Mouse (Mus musculus) lung, postnatal 0 days (tissue): ENCODE measurements at regions not wholly inside any gene's neighbourhood (a gene's known extent, or its start where the extent isn't known, plus 50 kb on each side); places are given as distances from the start of the nearest gene placed in this dataset.
"Not testable (repeated sequence)": the region's sequence is repeated elsewhere in the genome, so short reads cannot be mapped to it uniquely, and the experiment has no call there.

ENCODE experiments used
- ATAC-seq: fragments of 200-750 bp; cut with Nextera tagmentation; 2 replicates; pipeline ENCODE4 v1.8.0; 2017; ENCODE audit warnings: moderate library complexity
- DNase-seq: peaks from one replicate; pipeline ENCODE4 v3.0.0-alpha.2; 2016; ENCODE audit warnings: low spot score
- H3K27ac ChIP-seq: fragments of 300-500 bp; sonication (generic); 2 replicates; pipeline ENCODE4 v1.5.1; 2014; ENCODE audit warnings: antibody characterized with exemption, mild to moderate bottlenecking, low read length, mixed read lengths
- H3K27me3 ChIP-seq: fragments of 300-500 bp; sonication (generic); replicated peaks from 2 replicates; pipeline ENCODE4 v1.6.1; 2014; ENCODE audit warnings: low read length, mixed read lengths; ENCODE audit not compliant: insufficient read depth
- H3K36me3 ChIP-seq: fragments of 300-500 bp; sonication (generic); 2 replicates; pipeline ENCODE4 v1.6.1; 2014; ENCODE audit warnings: low read length, mixed read lengths; ENCODE audit not compliant: insufficient read depth
- H3K4me1 ChIP-seq: fragments of 300-500 bp; sonication (generic); 2 replicates; pipeline ENCODE4 v1.6.1; 2014; ENCODE audit warnings: antibody characterized with exemption, low read depth, low read length, mixed read lengths; ENCODE audit not compliant: insufficient read depth
- H3K4me2 ChIP-seq: fragments of 300-500 bp; sonication (generic); replicated peaks from 2 replicates; pipeline ENCODE4 v1.6.1; 2014; ENCODE audit warnings: low read depth, mild to moderate bottlenecking, low read length, moderate library complexity, mixed read lengths
- H3K4me3 ChIP-seq: fragments of 300-500 bp; sonication (generic); 2 replicates; pipeline ENCODE4 v1.5.1; 2014; ENCODE audit warnings: low read depth, low read length
- H3K9ac ChIP-seq: fragments of 300-500 bp; sonication (generic); replicated peaks from 2 replicates; pipeline ENCODE4 v1.6.1; 2014; ENCODE audit warnings: low read depth, mild to moderate bottlenecking
- H3K9me3 ChIP-seq: fragments of 300-500 bp; sonication (generic); 2 replicates; pipeline ENCODE4 v1.6.1; 2016; ENCODE audit warnings: low read length, mixed read lengths
- CTCF ChIP-seq: IDR thresholded peaks from 2 replicates; pipeline ENCODE4 v1.5.1; 2016; ENCODE audit warnings: antibody characterized with exemption, mild to moderate bottlenecking
- EP300 ChIP-seq: IDR thresholded peaks from 2 replicates; pipeline ENCODE4 v1.6.1; 2016; ENCODE audit warnings: antibody characterized with exemption, mild to moderate bottlenecking, control low read depth
- WGBS: fragments of 180-500 bp; shearing (Covaris S2); extraction: QIAGEN DNeasy Blood & Tissue Kit; methylation state at CpG from one replicate; pipeline ENCODE4 v1.1.7; 2014; 5-methylcytosine and 5-hydroxymethylcytosine counted together

DNA sequence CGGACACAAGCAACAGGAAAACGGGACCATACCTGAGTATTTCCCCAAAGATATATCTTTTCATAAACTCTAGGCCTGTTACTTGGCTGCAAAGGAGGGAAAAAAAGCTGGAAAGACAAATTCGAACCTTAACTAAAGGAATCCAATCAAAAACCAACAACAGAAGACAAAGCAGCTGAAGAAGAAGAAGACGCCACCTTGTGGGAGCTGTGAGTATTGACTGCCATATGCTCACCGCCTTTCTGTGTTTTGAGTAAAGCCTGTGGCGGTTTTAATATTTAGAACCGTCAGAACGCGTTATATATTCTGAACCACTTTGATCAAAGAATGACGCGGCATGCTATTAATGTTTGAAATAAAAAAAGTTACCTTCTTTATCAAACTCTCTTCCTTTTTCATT is 126.9 kb upstream of the Sox5 start:
- Histone ChIP-seq H3K9me3 (no peaks in the 10 kb centered on the region), H3K4me3 (no peak overlapping the region), H3K9ac (no peak overlapping the region), H3K4me1 (no peaks in the 10 kb centered on the region), H3K27ac (no peak overlapping the region), H3K4me2 (no peak overlapping the region), H3K36me3 (no peaks in the 10 kb centered on the region), H3K27me3 (no peaks in the 10 kb centered on the region)
- TF ChIP-seq CTCF = peak; percentile 25; the same call in 1 of the 2 replicates
- TF ChIP-seq EP300 = no peak
- no peak for ATAC-seq
- WGBS = 92% methylated on average over 11 of the region's 11 CpGs
- DNase-seq = no peak

GRCm38 (mm10) chr6:144903156-144903555 is 121.4 kb upstream of the Sox5 start:
- TF ChIP-seq EP300 (no peak), CTCF (no peak)
- no peak overlapping the region for H3K4me2 ChIP-seq
- 27% methylated on average over 10 of the region's 10 CpGs for WGBS
- H3K9ac ChIP-seq = no peak overlapping the region
- H3K27ac ChIP-seq = no peak overlapping the region
- no peaks in the 10 kb centered on the region for H3K4me1 ChIP-seq
- no peaks in the 10 kb centered on the region for H3K36me3 ChIP-seq
- no peak for ATAC-seq
- no peak for DNase-seq
- H3K4me3 ChIP-seq = no peak overlapping the region
- H3K27me3 ChIP-seq = no peaks in the 10 kb centered on the region
- H3K9me3 ChIP-seq = no peaks in the 10 kb centered on the region

DNA sequence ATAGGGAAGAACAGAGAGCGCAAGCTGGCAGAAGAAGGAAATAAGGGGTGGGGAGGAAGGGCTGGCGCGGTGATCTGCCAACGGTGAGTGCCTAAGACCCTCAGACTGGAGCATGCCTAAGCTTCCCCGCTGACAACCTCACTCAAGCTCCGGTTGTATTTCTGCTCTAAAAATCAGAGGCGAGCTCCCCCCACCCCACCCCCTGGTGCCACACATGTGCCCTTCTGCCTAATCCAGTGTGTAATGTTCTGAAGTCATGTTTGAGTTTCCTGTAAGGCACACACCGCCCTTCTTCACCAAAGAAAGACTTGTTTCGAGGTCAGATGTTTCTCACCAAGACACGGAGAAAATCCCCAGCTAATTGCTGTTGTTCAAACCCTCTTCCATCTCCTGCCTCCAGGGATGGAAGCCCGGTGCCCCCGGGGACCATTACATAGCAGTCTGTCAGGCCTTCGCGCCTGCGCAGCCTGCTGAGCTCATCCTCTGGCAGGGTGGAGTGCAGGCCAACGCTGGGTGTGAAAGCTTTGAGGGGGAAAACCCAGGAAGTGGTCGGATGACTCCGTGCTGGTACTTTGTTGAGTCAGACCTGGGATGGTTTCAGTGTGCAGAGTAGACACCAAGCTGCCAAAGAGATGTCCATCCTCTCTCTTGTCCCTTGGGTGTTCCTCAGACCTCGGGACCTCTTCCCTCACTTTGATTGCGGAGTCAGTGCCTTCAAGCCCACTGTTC is 120.7 kb upstream of the Sox5 start:
- Histone ChIP-seq H3K27me3 (no peaks in the 10 kb centered on the region), H3K27ac (no peak overlapping the region), H3K4me2 (peak overlapping the region; percentile 28), H3K9ac (no peak overlapping the region), H3K4me3 (no peak overlapping the region), H3K9me3 (no peaks in the 10 kb centered on the region), H3K36me3 (no peaks in the 10 kb centered on the region), H3K4me1 (no peaks in the 10 kb centered on the region)
- TF ChIP-seq EP300 = no peak
- no peak for TF ChIP-seq CTCF
- peak; percentile 58 for DNase-seq
- peak; percentile 69 for ATAC-seq
- 35% methylated on average over 20 of the region's 20 CpGs for WGBS

GRCm38 (mm10) chr6:144901825-144902224 is 120.0 kb upstream of the Sox5 start:
- Histone ChIP-seq H3K4me1 (no peaks in the 10 kb centered on the region), H3K4me3 (no peak overlapping the region), H3K27me3 (no peaks in the 10 kb centered on the region), H3K9me3 (no peaks in the 10 kb centered on the region), H3K36me3 (no peaks in the 10 kb centered on the region), H3K27ac (no peak overlapping the region), H3K9ac (no peak overlapping the region), H3K4me2 (peak overlapping the region; percentile 28)
- no peak for TF ChIP-seq CTCF
- no peak for TF ChIP-seq EP300
- DNase-seq (no peak), ATAC-seq (no peak)
- WGBS = 39% methylated on average over 9 of the region's 9 CpGs

DNA sequence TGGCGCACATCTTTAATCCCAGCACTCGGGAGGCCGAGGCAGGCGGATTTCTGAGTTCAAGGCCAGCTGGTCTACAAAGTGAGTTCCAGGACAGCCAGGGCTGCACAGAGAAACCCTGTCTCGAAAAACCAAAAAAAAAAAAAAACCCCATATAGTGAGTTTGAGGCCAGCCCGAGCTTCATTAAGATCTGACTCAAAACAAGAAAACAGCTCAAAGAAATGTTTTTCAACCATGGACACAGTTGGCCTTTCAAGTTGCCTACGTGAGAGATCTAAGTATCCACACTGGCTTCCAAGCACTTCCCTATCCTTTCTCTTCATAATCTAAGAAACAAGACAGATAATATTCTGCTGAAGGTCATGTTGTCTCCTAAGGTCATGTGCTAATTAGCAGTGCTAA is 119.1 kb upstream of the Sox5 start:
- ATAC-seq, DNase-seq: not testable (repeated sequence)
- WGBS = 93% methylated on average over 7 of the region's 7 CpGs

DNA sequence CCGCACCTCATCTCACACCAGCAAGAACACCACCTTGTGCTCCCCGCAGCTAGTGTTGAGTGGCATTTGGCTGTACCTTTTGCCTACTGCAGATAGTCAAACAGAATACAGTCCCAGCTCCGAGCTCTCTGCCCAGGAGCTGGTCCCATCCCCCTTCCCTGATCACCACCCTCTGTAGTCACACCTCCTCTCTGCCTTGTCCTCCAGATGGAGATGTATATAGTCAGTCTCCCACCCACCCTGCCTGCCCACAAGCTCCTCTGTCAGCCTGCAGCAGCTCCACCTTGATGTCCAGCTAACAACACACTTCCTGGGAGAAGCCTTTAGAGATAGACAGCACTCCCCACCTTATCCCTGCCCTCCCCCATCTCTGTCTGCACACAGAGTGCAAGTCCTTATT is 115.7 kb upstream of the Sox5 start:
- no peak for TF ChIP-seq EP300
- TF ChIP-seq CTCF = no peak
- H3K4me1 ChIP-seq = no peaks in the 10 kb centered on the region
- DNase-seq (no peak), ATAC-seq (no peak)
- H3K4me2 ChIP-seq = no peak overlapping the region
- H3K27me3 ChIP-seq = no peaks in the 10 kb centered on the region
- no peak overlapping the region for H3K4me3 ChIP-seq
- H3K27ac ChIP-seq = no peak overlapping the region
- H3K9ac ChIP-seq = no peak overlapping the region
- WGBS = 57% methylated on average over 3 of the region's 3 CpGs
- H3K36me3 ChIP-seq = no peaks in the 10 kb centered on the region
- H3K9me3 ChIP-seq = no peaks in the 10 kb centered on the region

More for the DNA sequence above, 119.1 kb upstream of the Sox5 start:
- not testable (repeated sequence) for H3K4me3 ChIP-seq, H3K4me1 ChIP-seq, H3K4me2 ChIP-seq, H3K27me3 ChIP-seq, H3K9me3 ChIP-seq, H3K9ac ChIP-seq, H3K27ac ChIP-seq, H3K36me3 ChIP-seq
